Mouse (Mus musculus) midbrain, embryonic 10.5 days (tissue): ENCODE results near the gene Fam178b. TPM values are rescaled to one million over a fixed set of nuclear protein-coding genes. Genes with fewer than 3 reads are reported as not detected.
"Not testable (repeated sequence)": the region's sequence is repeated elsewhere in the genome, so short reads cannot be mapped to it uniquely, and the experiment has no call there.

Source experiments
- DNase-seq: peaks from one replicate; pipeline ENCODE4 v3.0.0-alpha.2; 2017; ENCODE audit warnings: low spot score
- H3K27ac ChIP-seq: fragments of 300-500 bp; sonication (generic); replicated peaks from 2 replicates; pipeline ENCODE4 v1.5.1; 2016; ENCODE audit warnings: mild to moderate bottlenecking
- H3K27me3 ChIP-seq: fragments of 300-500 bp; sonication (generic); 2 replicates; pipeline ENCODE4 v1.6.1; 2016; ENCODE audit warnings: low read depth, mild to moderate bottlenecking; ENCODE audit not compliant: poor library complexity, severe bottlenecking
- H3K36me3 ChIP-seq: fragments of 300-500 bp; sonication (generic); 2 replicates; pipeline ENCODE4 v1.6.1; 2016; ENCODE audit warnings: mild to moderate bottlenecking, moderate library complexity
- H3K4me1 ChIP-seq: fragments of 300-500 bp; sonication (generic); 2 replicates; pipeline ENCODE4 v1.6.1; 2016
- H3K4me3 ChIP-seq: fragments of 300-500 bp; sonication (generic); 2 replicates; pipeline ENCODE4 v1.5.1; 2016; ENCODE audit warnings: mild to moderate bottlenecking, moderate library complexity
- H3K9me3 ChIP-seq: fragments of 300-500 bp; sonication (generic); replicated peaks from 2 replicates; pipeline ENCODE4 v1.6.1; 2016; ENCODE audit warnings: mild to moderate bottlenecking
- WGBS: fragments of 180-500 bp; shearing (Covaris S2); methylation state at CpG from one replicate; pipeline ENCODE4 v1.1.7; 2016; 5-methylcytosine and 5-hydroxymethylcytosine counted together
- polyA plus RNA-seq: library from polyadenylated mRNA; unstranded; fragments of >200 nt; fragmentation: Nextera tagmentation; extraction: Ambion mirVana; gene quantifications from 2 replicates; pipeline ENCODE4 v1.2.1, GENCODE M21; 2016

The Fam178b gene
- polyA plus RNA-seq, 1 experiment from 2014 or later, result 0.33 TPM

DNA sequence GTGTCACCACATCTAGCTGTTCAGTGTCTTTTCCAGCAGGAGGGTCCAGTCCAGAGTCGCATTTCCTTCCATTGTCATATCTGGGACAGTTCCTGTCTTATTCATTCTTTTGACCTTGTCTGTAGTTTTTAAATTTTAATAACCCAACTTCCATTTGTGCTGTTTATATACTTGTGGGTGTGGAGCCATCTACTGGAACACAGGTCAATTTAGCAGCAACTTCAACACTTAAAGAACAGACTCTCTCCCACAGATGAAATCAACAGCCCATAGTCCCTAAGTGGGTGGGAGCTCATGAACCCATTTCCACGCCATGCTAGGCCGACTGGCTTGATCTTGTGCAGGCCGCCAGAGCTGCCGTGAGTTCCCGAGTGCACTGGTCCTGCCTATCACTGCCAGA is 13.4 kb upstream of the Fam178b start:
- 81% methylated on average over 6 of the region's 6 CpGs for WGBS
- H3K4me3 ChIP-seq, result no peak overlapping the region
- no peak for DNase-seq
- H3K27ac ChIP-seq, result no peak overlapping the region
- H3K9me3 ChIP-seq, result no peaks in the 10 kb centered on the region
- peaks cover 11% of the 10 kb centered on the region for H3K4me1 ChIP-seq
- peaks cover 60% of the 10 kb centered on the region for H3K36me3 ChIP-seq
- no peaks in the 10 kb centered on the region for H3K27me3 ChIP-seq

DNA sequence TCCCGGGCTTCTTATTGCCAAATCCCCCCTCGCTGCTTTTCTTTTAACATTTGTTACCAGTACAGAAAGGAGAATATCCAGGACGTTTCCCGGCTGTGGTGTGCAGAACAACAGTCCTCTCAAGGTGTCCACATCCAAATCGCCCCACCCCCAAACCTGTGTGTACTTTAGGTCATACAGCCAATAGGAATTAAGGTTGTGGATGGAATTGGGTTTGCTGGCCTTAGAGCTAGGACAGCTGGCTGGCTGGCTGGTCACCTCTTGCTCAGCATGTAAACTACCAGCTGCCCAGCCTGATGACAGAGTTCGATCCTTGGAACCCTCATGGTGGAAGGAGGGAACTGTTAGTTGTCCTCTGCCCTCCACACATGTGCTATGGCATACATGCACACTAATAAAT is 11.9 kb upstream of the Fam178b start:
- Histone ChIP-seq H3K4me3 (no peak overlapping the region), H3K36me3 (peaks cover 45% of the 10 kb centered on the region), H3K27me3 (no peaks in the 10 kb centered on the region), H3K27ac (no peak overlapping the region), H3K4me1 (peaks cover 15% of the 10 kb centered on the region), H3K9me3 (no peaks in the 10 kb centered on the region)
- 91% methylated on average over 6 of the region's 6 CpGs for WGBS
- DNase-seq, result no peak

DNA sequence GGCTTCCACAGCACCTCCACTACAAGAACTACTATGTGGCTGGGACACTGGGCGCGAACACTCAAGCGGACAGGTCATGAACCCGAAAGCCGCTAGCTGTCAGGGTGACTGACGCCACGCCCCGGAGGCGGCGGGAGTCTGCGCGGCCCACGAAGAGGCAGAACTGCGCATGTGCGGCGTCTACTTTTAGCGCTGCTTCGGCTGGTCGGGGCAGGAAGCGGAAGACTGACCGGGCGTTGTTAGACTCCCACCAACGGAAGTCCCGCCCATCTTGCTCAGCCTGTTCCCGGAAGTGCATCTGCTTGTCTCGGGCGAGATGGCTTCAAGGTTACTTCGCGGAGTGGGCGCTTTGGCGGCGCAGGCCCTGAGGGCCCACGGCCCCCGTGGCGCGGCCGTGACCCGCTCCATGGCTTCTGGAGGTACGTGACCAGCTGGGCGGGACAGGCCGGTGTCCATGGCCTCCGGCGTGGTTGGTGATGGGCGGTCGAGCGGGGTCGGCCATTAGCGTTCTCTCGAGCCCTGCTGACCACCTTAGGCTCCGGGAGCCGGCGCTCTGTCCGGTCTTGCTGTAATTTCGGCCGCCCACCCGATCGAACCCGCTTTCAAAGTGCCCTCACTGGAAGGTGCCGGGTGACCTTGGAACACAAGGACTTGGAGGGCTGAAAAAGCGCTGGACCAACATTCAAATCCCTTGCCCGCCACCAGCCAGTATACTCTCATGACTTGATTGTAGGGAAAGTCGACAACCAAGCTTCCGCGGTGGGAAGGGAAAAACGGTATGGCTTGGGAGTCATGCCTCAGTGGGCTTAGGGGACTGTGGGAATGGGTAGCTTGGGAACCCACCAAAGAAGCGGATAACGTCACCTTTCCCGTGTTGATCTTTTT is 8.5 kb upstream of the Fam178b start, which contains the start of gene Cox5b:
Cox5b (plus strand) TSS at position 179 of the 885 bp plus-strand sequence.
- WGBS, result 1% methylated on average over 68 of the region's 68 CpGs
- Histone ChIP-seq H3K27me3 (no peaks in the 10 kb centered on the region), H3K27ac (peak within 1 kb of the TSS; percentile 85), H3K36me3 (peaks cover 26% of the 10 kb centered on the region), H3K9me3 (no peaks in the 10 kb centered on the region), H3K4me3 (peak within 1 kb of the TSS; percentile 94), H3K4me1 (peaks cover 15% of the 10 kb centered on the region)
- peak; percentile 99 for DNase-seq

DNA sequence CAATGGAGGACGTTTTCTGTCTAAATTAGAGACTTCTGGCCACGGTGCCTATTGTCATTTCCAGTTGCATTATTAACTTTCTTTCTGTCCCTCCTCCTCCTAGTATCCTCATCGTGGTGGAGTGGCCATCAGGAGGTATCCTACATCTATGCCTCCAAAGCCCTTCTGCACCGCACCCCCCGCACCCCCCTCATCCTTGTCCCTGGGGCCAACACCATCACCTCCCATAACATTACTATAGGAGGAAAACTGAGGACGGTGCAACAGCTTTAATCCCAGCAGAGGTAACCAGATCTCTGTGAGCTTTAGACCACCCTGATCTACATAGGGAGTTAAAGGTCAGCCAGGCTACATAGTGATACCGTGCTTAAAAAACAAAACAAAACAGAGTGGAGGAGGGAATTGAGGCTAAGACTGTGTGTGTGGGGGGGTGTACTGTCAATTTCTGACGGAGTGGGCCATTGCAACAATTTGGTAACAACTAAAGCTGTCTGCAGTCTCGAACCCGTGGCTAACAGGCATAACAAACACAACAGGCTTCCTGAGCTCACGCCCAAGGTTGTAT is 7.8 kb upstream of the Fam178b start:
- 68% methylated on average over 11 of the region's 11 CpGs for WGBS
- Histone ChIP-seq H3K27me3 (no peaks in the 10 kb centered on the region), H3K36me3 (peaks cover 26% of the 10 kb centered on the region), H3K4me1 (peaks cover 15% of the 10 kb centered on the region), H3K4me3 (peak overlapping the region; percentile 94), H3K27ac (peak overlapping the region; percentile 85), H3K9me3 (no peaks in the 10 kb centered on the region)
- DNase-seq, result no peak

DNA sequence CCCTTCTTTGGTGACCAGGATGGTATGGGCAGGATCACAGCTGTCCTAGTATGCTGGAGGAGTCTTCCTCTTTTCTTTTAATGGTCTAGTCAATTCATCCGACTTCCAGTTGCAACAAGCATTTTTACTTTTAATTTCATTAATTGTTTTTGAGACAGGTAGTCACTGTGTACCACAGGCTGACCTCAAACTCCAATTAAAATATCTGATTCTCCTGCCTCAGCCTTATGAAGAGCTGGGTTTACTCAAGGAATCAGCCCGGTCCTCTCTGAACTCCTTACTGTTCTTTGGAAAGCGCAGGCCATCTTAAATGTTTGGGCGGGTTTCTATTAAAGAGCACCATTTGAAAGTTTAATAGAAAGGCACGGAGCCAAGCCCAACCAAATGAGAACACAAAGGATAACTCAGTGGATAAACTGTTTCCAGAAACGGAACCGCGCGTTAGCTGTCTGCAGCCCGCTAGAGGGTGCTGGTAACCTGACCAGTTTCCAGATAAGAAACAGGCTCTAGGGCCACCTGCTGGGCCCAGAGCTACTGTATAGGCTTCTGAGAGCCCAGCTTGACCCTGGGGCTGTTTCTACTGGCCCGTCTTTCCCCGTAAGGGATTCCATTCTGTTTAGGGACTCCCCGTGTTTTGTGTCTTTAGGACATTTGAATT is 956 bp upstream of the Fam178b start:
- Histone ChIP-seq H3K4me3 (no peak overlapping the region), H3K27me3 (peaks cover 10% of the 10 kb centered on the region; the same call in 1 of the 2 replicates), H3K27ac (peak overlapping the region; percentile 46; the same call in 1 of the 2 replicates), H3K4me1 (peaks cover 14% of the 10 kb centered on the region), H3K36me3 (no peaks in the 10 kb centered on the region), H3K9me3 (no peaks in the 10 kb centered on the region)
- 12% methylated on average over 13 of the region's 13 CpGs for WGBS
- peak; percentile 68 for DNase-seq

DNA sequence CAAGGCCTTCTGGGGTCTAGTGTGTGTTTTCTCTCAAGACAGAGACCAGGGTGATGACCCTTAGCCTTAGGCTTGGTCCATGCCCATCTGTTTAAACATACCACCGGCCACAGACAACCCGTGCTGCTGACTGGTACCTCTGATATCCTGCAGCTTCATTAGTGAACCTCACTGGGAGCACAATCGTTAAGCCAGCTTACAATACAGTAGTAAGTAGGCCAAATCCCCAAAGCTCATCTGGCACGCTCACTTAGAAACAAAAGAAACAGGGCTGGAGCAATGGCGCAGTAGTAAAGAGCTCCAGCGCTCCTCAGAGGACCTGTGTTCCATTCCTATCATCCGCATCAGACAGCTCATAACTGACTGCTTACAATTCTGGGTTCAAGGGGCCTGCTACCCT is 2.1 kb downstream of the Fam178b start:
- Histone ChIP-seq H3K36me3 (no peaks in the 10 kb centered on the region), H3K9me3 (no peaks in the 10 kb centered on the region), H3K4me1 (peaks cover 14% of the 10 kb centered on the region), H3K27ac (peak overlapping the region; percentile 57; the same call in 1 of the 2 replicates), H3K4me3 (no peak overlapping the region), H3K27me3 (peaks cover 10% of the 10 kb centered on the region; the same call in 1 of the 2 replicates)
- WGBS, result 36% methylated on average over 7 of the region's 7 CpGs
- DNase-seq, result no peak

DNA sequence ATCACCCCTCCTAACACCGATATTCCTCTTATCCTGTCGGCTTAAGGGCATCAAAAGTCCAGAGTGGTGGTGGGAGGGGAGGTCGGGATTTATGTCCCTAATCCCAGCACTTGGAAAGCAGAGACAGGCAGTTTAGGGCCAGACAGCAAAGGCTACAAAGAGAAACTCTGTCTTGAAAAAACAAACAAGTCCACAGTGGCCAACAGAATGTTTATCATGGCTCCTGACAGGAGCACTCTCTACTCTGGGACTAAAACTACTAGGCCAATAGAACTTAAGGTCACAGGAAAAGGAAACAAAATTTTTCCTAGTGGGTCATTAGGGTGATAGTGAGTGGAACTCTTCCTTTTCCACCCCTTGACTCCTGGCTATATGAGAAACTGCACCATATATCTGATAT is 8.0 kb downstream of the Fam178b start:
- no peak for DNase-seq
- Histone ChIP-seq H3K27me3 (no peaks in the 10 kb centered on the region), H3K9me3 (no peaks in the 10 kb centered on the region), H3K27ac (no peak overlapping the region), H3K4me3 (no peak overlapping the region), H3K36me3 (no peaks in the 10 kb centered on the region), H3K4me1 (peaks cover 3% of the 10 kb centered on the region; the same call in 1 of the 2 replicates)
- 62% methylated on average over 3 of the region's 3 CpGs for WGBS

DNA sequence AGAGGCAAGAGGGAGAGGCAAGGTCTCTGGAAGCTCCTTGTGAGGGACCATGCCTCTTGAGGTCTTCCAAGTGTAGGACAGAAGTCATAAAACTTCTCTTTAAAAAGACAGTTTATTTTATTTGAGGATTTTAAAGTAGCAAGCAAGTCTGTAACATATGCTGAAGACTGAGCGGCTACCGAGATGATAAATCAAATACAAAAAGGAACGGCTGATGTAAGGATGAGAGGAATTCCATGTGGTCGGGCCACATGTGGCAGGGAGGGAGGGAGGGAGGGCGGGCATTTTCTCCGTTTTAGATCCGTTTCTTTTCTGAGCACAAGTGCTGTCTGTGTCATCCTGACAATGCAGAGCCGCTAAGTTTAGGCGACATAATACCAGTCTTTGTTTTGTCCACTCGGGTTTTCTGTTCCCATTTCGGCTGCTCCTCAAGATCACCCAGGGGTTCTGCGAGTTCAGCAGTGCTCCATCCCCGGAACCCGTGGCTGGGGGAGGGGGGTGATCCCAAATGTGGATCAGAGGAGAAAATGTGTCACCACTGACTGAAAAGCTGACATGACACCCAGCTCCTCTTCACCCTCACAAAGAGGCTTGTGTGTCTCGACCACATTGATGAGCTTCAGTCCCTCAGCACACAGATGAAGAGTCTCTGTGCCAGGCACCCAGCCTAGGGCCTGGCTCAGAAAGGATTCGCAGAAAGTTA is 10.2 kb downstream of the Fam178b start:
- Histone ChIP-seq H3K27me3 (no peaks in the 10 kb centered on the region), H3K4me1 (peaks cover 3% of the 10 kb centered on the region; the same call in 1 of the 2 replicates), H3K4me3 (no peak overlapping the region), H3K27ac (no peak overlapping the region), H3K36me3 (no peaks in the 10 kb centered on the region), H3K9me3 (no peaks in the 10 kb centered on the region)
- whole genome bisulfite sequencing, result 60% methylated on average over 16 of the region's 16 CpGs
- DNase-seq, result no peak

DNA sequence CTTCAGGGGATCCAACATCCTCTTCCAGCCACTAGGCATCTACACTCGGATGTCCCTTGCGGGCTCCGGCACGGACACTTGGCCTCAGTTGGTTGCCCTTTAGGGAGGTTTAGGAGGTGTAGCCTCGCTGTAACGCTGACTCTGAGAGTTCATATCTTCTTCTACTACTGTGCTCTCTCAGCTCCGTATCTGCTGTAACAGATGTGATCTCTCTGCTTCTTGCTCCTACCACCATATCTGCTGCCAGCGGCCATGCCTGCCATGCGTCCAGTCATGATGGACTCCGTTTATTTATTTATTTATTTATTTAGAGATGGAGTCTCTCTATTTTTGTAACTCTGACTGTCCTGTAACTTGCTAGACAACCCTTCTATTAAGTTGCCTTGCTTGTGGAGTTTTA is 11.7 kb downstream of the Fam178b start:
- H3K9me3 ChIP-seq, result no peaks in the 10 kb centered on the region
- WGBS, result 91% methylated on average over 10 of the region's 10 CpGs
- H3K27me3 ChIP-seq, result no peaks in the 10 kb centered on the region
- no peaks in the 10 kb centered on the region for H3K36me3 ChIP-seq
- peaks cover 3% of the 10 kb centered on the region; the same call in 1 of the 2 replicates for H3K4me1 ChIP-seq
- H3K4me3 ChIP-seq, result no peak overlapping the region
- no peak for DNase-seq
- no peak overlapping the region for H3K27ac ChIP-seq

DNA sequence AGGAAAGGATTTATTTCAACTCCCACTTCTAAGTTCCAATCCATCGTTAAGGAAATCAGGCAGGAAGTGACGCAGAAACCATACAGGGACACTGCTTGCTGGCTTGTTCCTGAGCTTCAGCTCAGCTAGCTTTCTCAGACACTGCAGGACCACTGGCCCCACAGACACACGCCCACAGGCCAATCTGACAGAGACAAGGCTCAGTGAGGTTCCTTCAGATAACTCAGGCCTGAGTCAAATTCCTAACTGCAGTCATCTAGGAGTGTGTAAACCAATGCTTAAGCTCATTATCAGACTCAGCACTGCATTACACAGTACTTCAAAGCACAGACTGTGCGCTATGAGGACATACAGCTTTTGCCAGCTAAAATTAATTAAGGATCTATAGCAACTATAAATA is 12.7 kb downstream of the Fam178b start:
- Histone ChIP-seq H3K4me3 (no peak overlapping the region), H3K27me3 (no peaks in the 10 kb centered on the region), H3K36me3 (no peaks in the 10 kb centered on the region), H3K27ac (no peak overlapping the region), H3K9me3 (no peaks in the 10 kb centered on the region), H3K4me1 (peaks cover 11% of the 10 kb centered on the region)
- DNase-seq, result no peak
- WGBS, result 81% methylated on average over 4 of the region's 4 CpGs

DNA sequence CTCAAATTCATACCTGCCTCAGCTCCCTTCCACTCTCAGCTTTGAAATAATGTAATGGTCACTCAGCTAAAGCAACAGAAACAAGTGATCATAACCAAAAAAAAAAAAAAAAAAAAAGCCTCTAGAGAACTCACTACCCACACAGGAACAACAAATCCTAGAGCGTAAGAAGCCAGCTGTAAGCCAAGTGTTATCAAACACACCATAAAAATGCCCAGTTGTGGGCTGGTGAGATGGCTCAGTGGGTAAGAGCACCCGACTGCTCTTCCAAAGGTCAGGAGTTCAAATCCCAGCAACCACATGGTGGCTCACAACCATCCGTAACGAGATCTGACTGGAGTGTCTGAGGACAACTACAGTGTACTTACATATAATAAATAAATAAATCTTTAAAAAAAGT is 15.0 kb downstream of the Fam178b start:
- 72% methylated on average over 4 of the region's 4 CpGs for WGBS
- DNase-seq, H3K4me3 ChIP-seq, H3K9me3 ChIP-seq, H3K36me3 ChIP-seq, H3K27me3 ChIP-seq, H3K27ac ChIP-seq: not testable (repeated sequence)
- H3K4me1 ChIP-seq, result peaks cover 13% of the 10 kb centered on the region

DNA sequence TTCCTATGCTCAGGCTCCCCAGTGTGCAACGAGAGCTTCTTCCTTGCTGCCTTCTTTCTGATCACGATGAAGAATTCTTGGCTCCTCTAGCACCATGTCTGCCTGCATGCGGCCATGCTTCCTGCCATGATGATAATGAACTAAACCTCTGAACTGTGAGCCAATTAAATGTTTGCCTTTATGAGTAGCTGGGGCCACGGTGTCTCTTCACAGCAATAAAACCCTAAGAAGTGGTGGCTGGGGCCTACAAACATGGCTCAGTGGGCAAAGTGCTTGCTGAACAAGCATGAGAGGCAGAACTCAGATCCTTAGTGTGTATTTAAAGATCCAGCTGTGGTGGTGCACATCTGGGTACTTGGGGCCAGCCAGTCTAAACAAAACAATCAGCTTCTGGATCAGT is 17.0 kb downstream of the Fam178b start:
- Histone ChIP-seq H3K27ac (no peak overlapping the region), H3K27me3 (no peaks in the 10 kb centered on the region), H3K9me3 (no peaks in the 10 kb centered on the region), H3K36me3 (no peaks in the 10 kb centered on the region), H3K4me3 (no peak overlapping the region), H3K4me1 (peaks cover 10% of the 10 kb centered on the region)
- 73% methylated on average over 4 of the region's 4 CpGs for WGBS
- no peak for DNase-seq
